Mouse (Mus musculus) C2C12 (cell line): ENCODE measurements around the gene Pex19. TPM values are rescaled to one million over a fixed set of nuclear protein-coding genes. Genes with fewer than 3 reads are reported as not detected.

Source experiments
- H3K27me3 ChIP-seq: one replicate; pipeline ENCODE4 v1.6.1; 2011; ENCODE audit not compliant: control insufficient read depth, insufficient read depth, insufficient read length
- H3K36me3 ChIP-seq: one replicate; pipeline ENCODE4 v1.6.1; 2011; ENCODE audit not compliant: control insufficient read depth, insufficient read depth
- H3K4me3 ChIP-seq: one replicate; pipeline ENCODE4 v1.5.1; 2011; ENCODE audit warnings: mild to moderate bottlenecking, control low read depth; ENCODE audit not compliant: poor library complexity, insufficient read depth, severe bottlenecking
- H3K79me2 ChIP-seq: one replicate; pipeline ENCODE4 v1.6.1; 2011; ENCODE audit not compliant: control insufficient read depth, insufficient read depth
- H3K79me3 ChIP-seq: one replicate; pipeline ENCODE4 v1.6.1; 2011; ENCODE audit warnings: low read depth, control low read depth
- H3ac ChIP-seq: one replicate; pipeline ENCODE3; 2011; ENCODE audit warnings: low read depth; ENCODE audit not compliant: control insufficient read depth, insufficient read length
- CEBPB ChIP-seq: IDR thresholded peaks from one replicate; pipeline ENCODE4 v1.6.1; 2011; ENCODE audit warnings: low read depth, mild to moderate bottlenecking, control low read depth, moderate library complexity
- CTCF ChIP-seq: IDR thresholded peaks from one replicate; pipeline ENCODE4 v1.5.1; 2011; ENCODE audit not compliant: control insufficient read depth, insufficient read depth, insufficient read length
- FOSL1 ChIP-seq: IDR thresholded peaks from one replicate; pipeline ENCODE4 v1.8.0; 2011; ENCODE audit warnings: mild to moderate bottlenecking, low read length; ENCODE audit not compliant: poor library complexity, insufficient read depth, severe bottlenecking
- MAX ChIP-seq: IDR thresholded peaks from one replicate; pipeline ENCODE4 v1.6.1; 2011; ENCODE audit warnings: mild to moderate bottlenecking, control low read depth
- MYOD1 ChIP-seq: IDR thresholded peaks from one replicate; pipeline ENCODE4 v1.6.1; 2011; ENCODE audit warnings: low read depth; ENCODE audit not compliant: control insufficient read depth, insufficient read length
- MYOG ChIP-seq: IDR thresholded peaks from one replicate; pipeline ENCODE4 v1.6.1; 2011; ENCODE audit not compliant: control insufficient read depth, insufficient read length; ENCODE audit errors: extremely low read depth
- USF1 ChIP-seq: IDR thresholded peaks from one replicate; pipeline ENCODE4 v1.6.1; 2011; ENCODE audit warnings: low read depth, mild to moderate bottlenecking, control low read depth, moderate library complexity
- polyA plus RNA-seq: library from polyadenylated mRNA; unstranded; fragments of >200 nt; fragmentation: generic; extraction: Trizol; gene quantifications from one replicate; pipeline ENCODE4 v1.2.1, GENCODE M21; 2012; ENCODE audit warnings: missing spikeins

Pex19 gene
- polyA plus RNA-seq, 1 experiment, result 79.6 TPM

- H3K36me3 ChIP-seq, result peaks cover 49% of the 10 kb centered on the region
- H3ac ChIP-seq, result peak overlapping the region; percentile 32
- no peak overlapping the region for H3K4me3 ChIP-seq
- H3K79me3 ChIP-seq, result no peaks in the 10 kb centered on the region
- no peaks in the 10 kb centered on the region for H3K79me2 ChIP-seq
- no peak for TF ChIP-seq MAX
- TF ChIP-seq USF1, result no peak
- no peak for TF ChIP-seq MYOD1
- TF ChIP-seq MYOG, result no peak
- no peak for TF ChIP-seq CTCF
- TF ChIP-seq CEBPB, result no peak
- no peak for TF ChIP-seq FOSL1
- H3K27me3 ChIP-seq, result no peaks in the 10 kb centered on the region
These were observed 7.5 kb downstream of the Pex19 start for GRCm38 (mm10) chr1:172134072-172134471.

GRCm38 (mm10) chr1:172140160-172140559 is 13.6 kb downstream of the Pex19 start:
- Histone ChIP-seq H3K79me2 (no peaks in the 10 kb centered on the region), H3K27me3 (no peaks in the 10 kb centered on the region), H3K4me3 (no peak overlapping the region), H3K36me3 (peaks cover 7% of the 10 kb centered on the region), H3ac (no peak overlapping the region), H3K79me3 (no peaks in the 10 kb centered on the region)
- TF ChIP-seq FOSL1, result no peak
- peak; percentile 44 for TF ChIP-seq MYOD1
- TF ChIP-seq MAX, result no peak

GRCm38 (mm10) chr1:172140825-172141224 is 14.3 kb downstream of the Pex19 start:
- Histone ChIP-seq H3K79me3 (no peaks in the 10 kb centered on the region), H3K36me3 (peaks cover 2% of the 10 kb centered on the region), H3K79me2 (no peaks in the 10 kb centered on the region), H3K4me3 (no peak overlapping the region), H3ac (no peak overlapping the region), H3K27me3 (no peaks in the 10 kb centered on the region)
- no peak for TF ChIP-seq CTCF
- TF ChIP-seq FOSL1, result no peak
- no peak for TF ChIP-seq USF1
- no peak for TF ChIP-seq CEBPB
- TF ChIP-seq MYOD1, result no peak
- no peak for TF ChIP-seq MAX
- no peak for TF ChIP-seq MYOG

- Histone ChIP-seq H3K4me3 (no peak overlapping the region), H3K79me3 (no peaks in the 10 kb centered on the region), H3ac (no peak overlapping the region), H3K36me3 (no peaks in the 10 kb centered on the region), H3K27me3 (no peaks in the 10 kb centered on the region), H3K79me2 (no peaks in the 10 kb centered on the region)
- no peak for TF ChIP-seq MYOG
- TF ChIP-seq USF1, result no peak
- TF ChIP-seq MYOD1, result no peak
- TF ChIP-seq FOSL1, result no peak
- TF ChIP-seq CTCF, result no peak
- TF ChIP-seq MAX, result no peak
- no peak for TF ChIP-seq CEBPB
These were observed 15.0 kb downstream of the Pex19 start for GRCm38 (mm10) chr1:172141529-172141928.

GRCm38 (mm10) chr1:172143570-172143969 is 17.0 kb downstream of the Pex19 start:
- Histone ChIP-seq H3K36me3 (no peaks in the 10 kb centered on the region), H3K79me2 (peaks cover 5% of the 10 kb centered on the region), H3K27me3 (no peaks in the 10 kb centered on the region), H3K4me3 (no peak overlapping the region), H3ac (no peak overlapping the region), H3K79me3 (peaks cover under 1% of the 10 kb centered on the region)
- TF ChIP-seq MYOG, result no peak
- no peak for TF ChIP-seq CTCF

- Histone ChIP-seq H3K4me3 (peak within 1 kb of the TSS; percentile 83), H3K79me2 (peaks cover 48% of the 10 kb centered on the region), H3K36me3 (peaks cover 22% of the 10 kb centered on the region), H3ac (peak within 1 kb of the TSS; percentile 74), H3K27me3 (no peaks in the 10 kb centered on the region), H3K79me3 (peaks cover 27% of the 10 kb centered on the region)
- TF ChIP-seq MAX, result peak; percentile 67
- no peak for TF ChIP-seq CTCF
- TF ChIP-seq USF1, result no peak
- no peak for TF ChIP-seq CEBPB
- no peak for TF ChIP-seq MYOG
- TF ChIP-seq FOSL1, result no peak
These were observed 21.3 kb downstream of the Pex19 start, which contains the start of gene Dcaf8 for GRCm38 (mm10) chr1:172147835-172148278. TSS of gene Dcaf8 (plus strand) at chr1:172148084.
